Mouse (Mus musculus) MEL (cell line): ENCODE data around the gene Rpl31.

Source experiments
- KAT2A ChIP-seq: conservative IDR thresholded peaks from 2 replicates; pipeline ENCODE4 v1.6.1; 2012; ENCODE audit warnings: low read depth, low read length, improper control_type of control experiment, inconsistent platforms
- UBTF ChIP-seq: IDR thresholded peaks from 2 replicates; pipeline ENCODE4 v1.6.1; 2012; ENCODE audit warnings: low read depth, mild to moderate bottlenecking, inconsistent platforms, low read length, improper control_type of control experiment, moderate library complexity, borderline replicate concordance; ENCODE audit not compliant: insufficient read depth
- USF2 ChIP-seq, 2 experiments: IDR thresholded peaks; 2 replicates each; pipeline ENCODE4 v1.6.1; 2011 to 2012; ENCODE audit warnings: improper control_type of control experiment in 2 of 2, low read length in 2 of 2, borderline replicate concordance in 1 of 2, inconsistent platforms in 1 of 2, low read depth in 1 of 2, mild to moderate bottlenecking in 1 of 2; ENCODE audit not compliant: insufficient read depth in 1 of 2

DNA sequence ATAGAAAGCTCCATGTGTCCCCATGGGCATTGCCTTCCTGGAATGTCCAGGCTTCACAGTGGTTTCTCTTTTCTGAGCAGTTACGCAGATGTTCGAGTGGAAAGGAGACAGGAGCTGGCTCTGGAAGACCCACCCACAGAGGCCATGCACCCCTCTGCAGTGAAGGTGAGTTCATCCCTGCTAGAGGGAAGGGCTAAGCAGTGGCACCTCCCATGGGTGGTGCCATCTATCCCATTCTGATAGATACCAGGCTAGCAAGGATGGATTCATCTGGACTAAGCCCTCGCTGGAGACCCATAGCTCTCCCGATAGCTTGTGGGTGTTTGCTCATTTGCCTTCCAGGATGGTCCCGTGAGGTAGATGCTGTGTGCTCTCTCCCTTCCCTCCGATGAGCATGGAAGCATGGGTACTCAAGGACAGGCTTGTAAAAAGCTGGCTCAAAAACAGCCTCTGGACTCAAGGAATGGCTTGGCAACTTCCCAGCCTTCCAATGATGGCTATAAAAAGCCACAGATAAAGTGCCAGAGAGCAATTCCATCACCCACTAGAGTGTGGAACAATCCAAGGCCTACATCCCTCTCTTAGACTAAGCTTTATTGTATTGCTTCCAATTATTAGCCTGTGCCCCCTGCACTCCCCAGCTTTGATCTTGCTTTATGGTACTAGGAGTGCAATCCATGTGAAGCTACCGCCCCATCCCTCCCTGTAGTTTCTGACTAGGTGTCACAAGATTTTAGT is 36.6 kb upstream of the Rpl31 start:
- TF ChIP-seq UBTF = no peak
- no peak for TF ChIP-seq USF2 (IDR thresholded peaks at IDR 0.05; ENCODE audit: borderline replicate concordance in 1 of 2, insufficient read depth in 1 of 2, low read depth in 1 of 2, low read length in 2 of 2)
- TF ChIP-seq KAT2A = no peak
